Mouse (Mus musculus): ENCODE measurements around the gene Batf3.

The Batf3 gene

GRCm38 (mm10) chr1:191097802-191098747 is at the start of gene Batf3:
Gene Batf3, plus strand, starts transcription at chr1:191097847.
- peak; percentile 47 for DNase-seq (ENCODE audit: low spot score)

- no peak for DNase-seq (ENCODE audit: low spot score)
Measured at GRCm38 (mm10) chr1:191053555-191053954, 44.1 kb upstream of the Batf3 start.

- DNase-seq (ENCODE audit: low spot score) = no peak
Measured at GRCm38 (mm10) chr1:191054870-191055532, 42.6 kb upstream of the Batf3 start.

- no peak for DNase-seq (ENCODE audit: low spot score)
Measured at GRCm38 (mm10) chr1:191055533-191055873, 42.1 kb upstream of the Batf3 start.

GRCm38 (mm10) chr1:191057461-191057860 is 40.2 kb upstream of the Batf3 start:
- no peak for DNase-seq (ENCODE audit: low spot score)

GRCm38 (mm10) chr1:191062241-191062780 is 35.3 kb upstream of the Batf3 start:
- DNase-seq (ENCODE audit: low spot score) = no peak

- DNase-seq (ENCODE audit: low spot score) = peak; percentile 91
Measured at GRCm38 (mm10) chr1:191062781-191063485, 34.7 kb upstream of the Batf3 start, which contains the start of the genes Tatdn3 and Nsl1. Gene Tatdn3, minus strand, starts transcription at chr1:191062932. Gene Nsl1, plus strand, starts transcription at chr1:191063012.

- DNase-seq (ENCODE audit: low spot score) = no peak
Measured at GRCm38 (mm10) chr1:191063700-191064099, 33.9 kb upstream of the Batf3 start.

- no peak for DNase-seq (ENCODE audit: low spot score)
Measured at GRCm38 (mm10) chr1:191064535-191064934, 33.1 kb upstream of the Batf3 start.

- DNase-seq (ENCODE audit: low spot score) = no peak
Measured at GRCm38 (mm10) chr1:191065188-191065587, 32.5 kb upstream of the Batf3 start.

GRCm38 (mm10) chr1:191068377-191068776 is 29.3 kb upstream of the Batf3 start:
- no peak for DNase-seq (ENCODE audit: low spot score)

- no peak for DNase-seq (ENCODE audit: low spot score)
Measured at GRCm38 (mm10) chr1:191070259-191070658, 27.4 kb upstream of the Batf3 start.

GRCm38 (mm10) chr1:191071613-191072012 is 26.0 kb upstream of the Batf3 start:
- DNase-seq (ENCODE audit: low spot score) = no peak

- no peak for DNase-seq (ENCODE audit: low spot score)
Measured at GRCm38 (mm10) chr1:191072329-191072913, 25.2 kb upstream of the Batf3 start.

- DNase-seq (ENCODE audit: low spot score) = peak; percentile 27
Measured at GRCm38 (mm10) chr1:191073001-191073400, 24.6 kb upstream of the Batf3 start.

- DNase-seq (ENCODE audit: low spot score) = no peak
Measured at GRCm38 (mm10) chr1:191073486-191073885, 24.2 kb upstream of the Batf3 start.

GRCm38 (mm10) chr1:191075199-191075883 is 22.3 kb upstream of the Batf3 start:
- DNase-seq (ENCODE audit: low spot score) = peak; percentile 40

- DNase-seq (ENCODE audit: low spot score) = no peak
Measured at GRCm38 (mm10) chr1:191083230-191083629, 14.4 kb upstream of the Batf3 start.

- DNase-seq (ENCODE audit: low spot score) = no peak
Measured at GRCm38 (mm10) chr1:191084951-191085559, 12.6 kb upstream of the Batf3 start.

GRCm38 (mm10) chr1:191085597-191085996 is 12.1 kb upstream of the Batf3 start:
- DNase-seq (ENCODE audit: low spot score) = no peak
